Mouse (Mus musculus) intestine, embryonic 16.5 days (tissue): ENCODE measurements around the gene Nup43. TPM values are rescaled to one million over a fixed set of nuclear protein-coding genes. Genes with fewer than 3 reads are reported as not detected.
A peak's percentile ranks its signal among the peaks of the same experiment; 100 is the strongest.

Experiments
- ATAC-seq: fragments of 200-750 bp; cut with Nextera tagmentation; 2 replicates; pipeline ENCODE4 v1.8.0; 2017; ENCODE audit warnings: moderate TSS enrichment, moderate library complexity
- H3K27ac ChIP-seq: fragments of 300-500 bp; sonication (generic); 2 replicates; pipeline ENCODE4 v1.5.1; 2014; ENCODE audit warnings: mild to moderate bottlenecking, low read length
- H3K27me3 ChIP-seq: fragments of 300-500 bp; sonication (generic); replicated peaks from 2 replicates; pipeline ENCODE4 v1.6.1; 2014; ENCODE audit warnings: low read length, control low read depth, mixed read lengths; ENCODE audit not compliant: control insufficient read depth, insufficient read depth
- H3K36me3 ChIP-seq: fragments of 300-500 bp; sonication (generic); 2 replicates; pipeline ENCODE4 v1.6.1; 2014; ENCODE audit warnings: low read length, control low read depth; ENCODE audit not compliant: control insufficient read depth, insufficient read depth
- H3K4me1 ChIP-seq: fragments of 300-500 bp; sonication (generic); 2 replicates; pipeline ENCODE4 v1.6.1; 2014; ENCODE audit warnings: low read length, control low read depth, mixed read lengths; ENCODE audit not compliant: control insufficient read depth, insufficient read depth
- H3K4me2 ChIP-seq: fragments of 300-500 bp; sonication (generic); 2 replicates; pipeline ENCODE4 v1.6.1; 2014; ENCODE audit warnings: low read depth, low read length, control low read depth
- H3K4me3 ChIP-seq: fragments of 300-500 bp; sonication (generic); 2 replicates; pipeline ENCODE4 v1.5.1; 2014; ENCODE audit warnings: mild to moderate bottlenecking, low read length
- H3K9ac ChIP-seq: fragments of 300-500 bp; sonication (generic); 2 replicates; pipeline ENCODE4 v1.6.1; 2014; ENCODE audit warnings: low read depth, low read length
- H3K9me3 ChIP-seq: fragments of 300-500 bp; sonication (generic); 2 replicates; pipeline ENCODE4 v1.6.1; 2016; ENCODE audit warnings: low read length, control low read depth; ENCODE audit not compliant: control insufficient read depth
- WGBS: fragments of 180-500 bp; shearing (Covaris S2); extraction: QIAGEN DNeasy Blood & Tissue Kit; methylation state at CpG from one replicate; pipeline ENCODE4 v1.1.7; 2014; 5-methylcytosine and 5-hydroxymethylcytosine counted together
- polyA plus RNA-seq: library from polyadenylated mRNA; unstranded; fragments of >200 nt; fragmentation: Nextera tagmentation; extraction: Ambion mirVana; gene quantifications from 2 replicates; pipeline ENCODE4 v1.2.1, GENCODE M21; 2015

Gene Nup43
- polyA plus RNA-seq, 1 experiment from 2014 or later, result 39.5 TPM

DNA sequence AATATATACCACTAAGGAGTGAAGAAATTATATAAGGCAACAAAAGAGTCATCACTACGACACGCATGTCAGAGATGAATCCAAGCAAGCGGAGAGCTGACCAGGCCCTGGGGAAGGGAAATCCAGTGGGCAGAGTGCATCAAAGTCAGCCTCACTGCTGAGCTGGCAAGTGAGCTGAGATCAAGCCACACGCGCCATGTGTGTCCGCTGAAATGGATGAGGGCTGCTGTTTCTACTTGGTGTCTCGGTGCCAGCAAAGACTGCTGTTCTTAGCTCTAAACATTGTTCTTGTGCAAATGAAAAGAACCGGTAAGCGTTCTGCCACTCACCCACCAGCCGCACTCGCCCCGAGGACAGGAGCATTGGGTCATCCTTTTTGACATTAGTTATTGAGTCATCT, 26.9 kb upstream of the Nup43 start:
- 96% methylated on average over 12 of the region's 12 CpGs for WGBS
- Histone ChIP-seq H3K27ac (no peak overlapping the region), H3K4me2 (no peak overlapping the region), H3K9ac (no peak overlapping the region), H3K36me3 (0 out of 2 replicates have a peak, but pooled peaks cover 10% of the 10 kb centered on the region), H3K4me1 (no peaks in the 10 kb centered on the region), H3K4me3 (no peak overlapping the region), H3K27me3 (no peaks in the 10 kb centered on the region), H3K9me3 (no peaks in the 10 kb centered on the region)
- no peak for ATAC-seq

DNA sequence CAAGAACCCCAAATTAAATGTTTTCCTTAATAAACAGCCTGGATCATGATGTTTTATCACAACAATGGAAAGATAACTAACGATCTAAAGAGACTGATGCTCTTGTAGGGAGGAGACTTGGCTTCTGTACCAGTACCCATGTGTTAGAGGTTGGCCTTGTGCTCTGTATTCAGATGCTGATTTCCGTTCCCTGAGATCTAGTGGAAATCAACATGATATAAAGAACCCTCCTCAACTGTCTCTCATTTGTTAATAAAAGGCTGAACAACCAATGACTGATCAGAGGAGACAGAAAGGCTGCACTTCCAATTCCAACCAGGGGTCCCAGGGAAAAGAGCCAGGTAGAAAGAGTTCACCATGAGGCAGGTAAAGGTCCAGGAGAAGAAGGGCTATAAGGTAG, 21.4 kb upstream of the Nup43 start:
- Histone ChIP-seq H3K4me1 (no peaks in the 10 kb centered on the region), H3K27me3 (no peaks in the 10 kb centered on the region), H3K36me3 (peaks cover 11% of the 10 kb centered on the region), H3K4me3 (no peak overlapping the region), H3K9ac (no peak overlapping the region), H3K4me2 (no peak overlapping the region), H3K9me3 (no peaks in the 10 kb centered on the region), H3K27ac (no peak overlapping the region)
- WGBS, result 89% methylated on average over 2 of the region's 2 CpGs
- ATAC-seq, result no peak

DNA sequence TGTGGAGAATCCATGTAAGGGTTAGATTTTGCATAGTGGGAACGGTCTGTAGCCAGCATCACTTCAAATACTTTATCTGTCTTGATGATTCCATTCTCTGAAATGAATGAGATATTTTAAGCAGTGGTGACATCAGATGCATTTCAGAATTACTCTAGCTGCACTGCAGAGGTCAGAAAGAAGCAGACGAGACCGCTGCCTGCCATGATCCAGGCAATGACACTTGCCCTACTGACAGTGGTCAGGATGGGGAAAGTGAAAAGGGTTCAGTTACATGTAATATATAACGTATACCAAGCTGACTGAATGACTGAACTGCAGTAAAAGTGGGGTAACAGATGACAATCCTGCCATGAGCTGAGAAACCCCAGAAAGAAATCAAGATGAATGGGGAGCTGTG, 18.2 kb upstream of the Nup43 start:
- Histone ChIP-seq H3K4me1 (no peaks in the 10 kb centered on the region), H3K4me2 (no peak overlapping the region), H3K9ac (no peak overlapping the region), H3K4me3 (no peak overlapping the region), H3K27me3 (no peaks in the 10 kb centered on the region), H3K9me3 (no peaks in the 10 kb centered on the region), H3K36me3 (peaks cover 8% of the 10 kb centered on the region), H3K27ac (no peak overlapping the region)
- no peak for ATAC-seq
- WGBS, result 91% methylated on average over 4 of the region's 4 CpGs

DNA sequence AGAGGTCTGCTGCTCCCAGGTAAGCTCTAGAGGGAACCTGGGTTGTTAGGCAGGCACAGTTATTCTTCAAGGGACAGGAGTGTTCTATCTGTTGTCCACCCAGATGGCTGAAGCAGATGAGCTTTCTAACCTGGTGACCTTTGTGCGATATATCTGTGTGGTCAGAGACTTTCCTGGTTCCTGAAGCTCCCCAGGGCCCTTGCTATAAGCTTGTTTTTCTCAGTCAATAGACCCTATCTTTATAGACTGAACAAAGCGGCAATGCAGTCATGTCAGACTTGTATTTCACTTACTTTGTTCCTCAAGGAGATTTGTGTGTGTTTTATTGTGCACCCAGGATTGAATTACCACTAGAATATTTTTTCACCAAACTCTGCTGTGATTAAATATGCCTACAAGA, 16.2 kb upstream of the Nup43 start:
- no peak for ATAC-seq
- 88% methylated on average over 2 of the region's 2 CpGs for WGBS
- Histone ChIP-seq H3K27me3 (no peaks in the 10 kb centered on the region), H3K4me3 (no peak overlapping the region), H3K27ac (no peak overlapping the region), H3K9ac (no peak overlapping the region), H3K36me3 (peaks cover 8% of the 10 kb centered on the region), H3K4me2 (no peak overlapping the region), H3K9me3 (no peaks in the 10 kb centered on the region), H3K4me1 (no peaks in the 10 kb centered on the region)

DNA sequence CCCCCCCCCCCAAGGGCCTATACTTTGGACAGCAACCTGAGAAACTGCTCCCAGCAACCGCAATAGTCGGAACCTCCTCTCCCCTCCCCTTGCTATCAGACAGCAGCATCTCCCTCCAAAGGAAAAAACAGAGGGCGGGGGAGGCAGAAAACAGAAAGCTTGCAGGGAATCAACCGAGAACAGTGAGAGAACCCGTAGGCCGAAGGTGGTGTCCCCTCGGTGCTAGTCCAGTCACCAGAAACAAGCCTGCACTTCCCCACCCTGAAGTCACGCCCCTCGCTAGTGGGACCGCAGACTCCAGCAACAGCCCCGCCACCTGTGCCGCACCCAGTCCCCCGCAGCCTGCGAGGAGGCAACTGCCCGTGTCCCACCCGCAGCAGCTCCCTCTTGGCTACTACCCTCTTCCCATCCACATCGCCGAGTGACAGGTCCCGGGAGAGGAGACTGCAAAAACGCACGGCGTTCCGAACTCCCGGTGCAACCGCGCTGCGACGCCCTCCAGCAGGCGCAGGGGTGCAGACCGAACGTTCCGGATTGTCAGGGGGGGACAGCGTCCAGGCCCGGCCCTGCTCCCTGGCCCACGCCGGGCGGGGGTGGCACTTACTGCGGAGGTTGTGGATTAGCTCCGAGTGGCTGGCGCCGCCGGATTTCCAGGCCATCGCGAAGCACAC, 4.7 kb upstream of the Nup43 start:
- under 1% methylated on average over 44 of the region's 44 CpGs for WGBS
- Histone ChIP-seq H3K4me2 (peak overlapping the region; percentile 88), H3K4me1 (no peaks in the 10 kb centered on the region), H3K27ac (peak overlapping the region; percentile 94), H3K36me3 (no peaks in the 10 kb centered on the region), H3K27me3 (no peaks in the 10 kb centered on the region), H3K9ac (peak overlapping the region; percentile 87), H3K4me3 (peak overlapping the region; percentile 99), H3K9me3 (no peaks in the 10 kb centered on the region)
- peak; percentile 79 for ATAC-seq

DNA sequence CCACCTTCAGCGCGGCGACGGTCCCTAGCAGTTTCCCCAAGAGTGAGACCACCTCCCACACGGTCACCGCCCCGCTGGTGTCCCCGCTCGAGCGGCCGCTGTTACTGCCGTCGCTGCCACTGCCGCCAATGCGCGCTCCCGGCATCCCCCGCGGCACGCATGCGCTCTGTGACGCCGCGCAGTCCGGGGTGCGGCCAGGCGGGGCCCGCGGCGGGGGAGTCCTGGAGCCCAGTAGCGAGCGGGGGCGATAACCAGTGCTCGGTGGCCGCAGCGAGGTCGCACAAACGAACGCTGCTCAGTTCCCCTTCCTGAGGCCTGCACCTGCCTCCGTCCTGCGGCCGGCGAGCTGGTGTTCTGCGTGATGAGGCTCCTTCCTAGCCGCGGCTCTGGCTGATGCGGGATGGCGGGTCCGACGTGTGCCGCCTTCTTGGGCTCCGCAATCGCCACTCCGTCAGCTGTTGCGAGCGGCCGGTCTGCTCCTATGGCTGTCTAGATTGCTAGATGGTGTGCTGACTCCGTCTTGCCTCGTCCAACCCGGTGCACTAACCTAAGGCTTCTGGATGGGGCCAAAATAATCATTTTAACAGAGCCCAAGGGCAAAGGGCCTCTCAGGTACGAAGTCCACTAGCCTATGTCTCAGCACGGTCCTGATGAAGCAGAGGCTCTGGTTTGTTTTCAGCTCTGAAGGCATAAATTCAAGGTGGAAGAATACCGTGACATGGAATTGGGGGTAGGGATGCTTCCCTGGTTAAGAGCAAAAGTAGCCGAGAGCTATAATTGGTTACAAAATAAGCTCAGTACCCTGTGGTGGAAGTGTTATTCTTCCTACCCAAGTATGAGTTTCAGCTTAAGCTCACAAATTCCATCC, 3.9 kb upstream of the Nup43 start:
- Histone ChIP-seq H3K4me3 (peak overlapping the region; percentile 99), H3K27ac (peak overlapping the region; percentile 94), H3K9ac (peak overlapping the region; percentile 87), H3K27me3 (no peaks in the 10 kb centered on the region), H3K4me1 (peaks cover 5% of the 10 kb centered on the region; the same call in 1 of the 2 replicates), H3K9me3 (no peaks in the 10 kb centered on the region), H3K36me3 (no peaks in the 10 kb centered on the region), H3K4me2 (peak overlapping the region; percentile 88)
- ATAC-seq, result peak; percentile 94
- WGBS, result under 1% methylated on average over 64 of the region's 64 CpGs

DNA sequence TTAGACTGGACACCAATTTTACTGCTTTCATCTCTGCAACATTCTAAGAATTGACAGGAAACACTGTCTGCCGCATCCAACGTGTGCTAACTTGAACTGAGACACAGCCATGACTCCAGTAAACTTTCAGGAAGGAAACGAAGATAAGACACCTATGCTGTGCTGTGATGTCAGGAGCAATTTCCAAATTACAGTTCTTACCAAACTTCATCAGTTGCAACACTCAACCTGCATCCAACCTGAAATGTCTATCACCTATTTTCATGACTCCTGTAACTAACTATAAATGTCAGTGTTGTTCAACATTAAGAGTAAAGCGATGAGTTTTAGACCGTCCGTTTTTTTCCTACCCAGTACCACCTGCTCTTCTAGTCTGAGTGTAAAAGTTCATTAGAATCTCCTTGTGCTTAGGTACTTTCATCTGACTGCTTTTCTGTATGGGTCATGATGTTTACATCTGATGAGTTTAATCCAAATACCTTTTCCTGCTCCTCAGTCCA, 3.2 kb upstream of the Nup43 start:
- ATAC-seq, result no peak
- H3K4me2 ChIP-seq, result peak overlapping the region; percentile 62
- peaks cover 5% of the 10 kb centered on the region; the same call in 1 of the 2 replicates for H3K4me1 ChIP-seq
- no peaks in the 10 kb centered on the region for H3K36me3 ChIP-seq
- H3K9me3 ChIP-seq, result no peaks in the 10 kb centered on the region
- H3K4me3 ChIP-seq, result peak overlapping the region; percentile 99
- peak overlapping the region; percentile 87 for H3K9ac ChIP-seq
- 54% methylated on average over 6 of the region's 6 CpGs for WGBS
- H3K27ac ChIP-seq, result peak overlapping the region; percentile 94
- H3K27me3 ChIP-seq, result no peaks in the 10 kb centered on the region

DNA sequence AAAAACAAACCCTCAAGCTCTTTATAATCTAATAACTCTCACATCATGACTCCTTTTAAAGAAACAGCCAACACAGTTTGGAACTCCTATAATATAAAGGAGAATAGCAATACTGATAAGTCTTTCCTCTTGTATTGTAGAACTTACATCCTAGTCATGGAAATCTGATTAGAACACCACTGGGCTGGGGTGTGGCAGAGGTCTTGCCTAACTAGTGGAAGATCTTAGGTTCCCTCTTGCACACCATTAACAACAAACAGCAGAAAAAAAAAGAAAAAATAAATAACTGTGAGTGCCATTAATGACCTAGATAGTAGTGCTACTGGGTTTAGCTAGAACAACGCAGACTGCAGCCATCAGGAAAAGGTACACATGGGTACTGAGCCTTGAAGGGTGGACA, 2.4 kb upstream of the Nup43 start:
- whole genome bisulfite sequencing, result 83% methylated on average over 1 of the region's 1 CpGs
- Histone ChIP-seq H3K4me1 (peaks cover 5% of the 10 kb centered on the region; the same call in 1 of the 2 replicates), H3K9me3 (no peaks in the 10 kb centered on the region), H3K27me3 (no peaks in the 10 kb centered on the region), H3K27ac (no peak overlapping the region), H3K36me3 (no peaks in the 10 kb centered on the region), H3K9ac (no peak overlapping the region), H3K4me3 (no peak overlapping the region), H3K4me2 (no peak overlapping the region)
- no peak for ATAC-seq

DNA sequence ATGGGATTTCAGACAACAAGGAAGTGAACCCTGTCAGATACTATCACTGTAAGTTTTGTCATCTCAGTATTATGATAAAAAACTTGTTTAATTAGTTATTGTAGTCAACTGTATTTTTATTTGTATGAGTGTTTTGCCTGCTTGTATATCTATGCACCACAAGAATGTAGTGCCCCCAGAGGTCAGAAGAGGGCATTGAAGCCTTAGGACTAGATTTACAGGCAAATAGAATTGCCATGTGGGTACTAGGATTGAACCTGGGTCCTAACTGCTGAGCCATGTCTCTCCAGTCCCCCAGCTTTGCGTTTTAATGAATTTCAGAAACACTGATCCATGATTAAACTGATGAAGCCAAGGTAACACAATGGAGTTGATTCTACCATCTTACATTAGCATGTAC, 6.4 kb downstream of the Nup43 start:
- WGBS, result 59% methylated on average over 1 of the region's 1 CpGs
- Histone ChIP-seq H3K9me3 (no peaks in the 10 kb centered on the region), H3K4me3 (no peak overlapping the region), H3K9ac (no peak overlapping the region), H3K36me3 (peaks cover 6% of the 10 kb centered on the region; the same call in 1 of the 2 replicates), H3K4me1 (no peaks in the 10 kb centered on the region), H3K4me2 (no peak overlapping the region), H3K27me3 (no peaks in the 10 kb centered on the region), H3K27ac (no peak overlapping the region)
- ATAC-seq, result 0 out of 2 replicates have a peak, but pooled peaks have one; percentile 56
